Mouse (Mus musculus): Measurements from ENCODE around the gene Mecom. TPM values are rescaled to one million over a fixed set of nuclear protein-coding genes. Genes with fewer than 3 reads are reported as not detected.

Gene Mecom
- total and polyA plus RNA-seq, 3 experiments = not detected

- no peak overlapping the region for H3K4me2 ChIP-seq (ENCODE audit: insufficient read depth, low read depth, poor library complexity, severe bottlenecking)
- TF ChIP-seq POLR2A (IDR thresholded peaks at IDR 0.05; ENCODE audit: low read depth, low read length) (no peak), POLR2AphosphoS2 (IDR thresholded peaks at IDR 0.05; ENCODE audit: low read depth, low read length) (no peak), HCFC1 (IDR thresholded peaks at IDR 0.05; ENCODE audit: low read depth, low read length) (no peak), BHLHE40 (IDR thresholded peaks at IDR 0.05; ENCODE audit: low read depth, low read length) (no peak), IRF4 (IDR thresholded peaks at IDR 0.05; ENCODE audit: low read depth, low read length) (no peak), TBP (conservative IDR thresholded peaks at IDR 0.05; ENCODE audit: low read depth, low read length) (no peak), RAD21 (IDR thresholded peaks at IDR 0.05; ENCODE audit: low read depth, low read length) (no peak), JUND (conservative IDR thresholded peaks at IDR 0.05; ENCODE audit: low read depth, low read length) (no peak), TCF12 (IDR thresholded peaks at IDR 0.05; ENCODE audit: low read depth, low read length) (no peak), PAX5 (IDR thresholded peaks at IDR 0.05; ENCODE audit: low read length) (no peak), RCOR1 (conservative IDR thresholded peaks at IDR 0.05; ENCODE audit: low read depth, low read length) (no peak), USF1 (IDR thresholded peaks at IDR 0.05; ENCODE audit: low read depth, low read length) (no peak), MEF2A (IDR thresholded peaks at IDR 0.05; ENCODE audit: borderline replicate concordance, low read depth, low read length) (no peak), MAZ (IDR thresholded peaks at IDR 0.05; ENCODE audit: low read depth, low read length) (no peak), NRF1 (IDR thresholded peaks at IDR 0.05; ENCODE audit: low read depth, low read length) (no peak)
- H3K79me2 ChIP-seq (replicated peaks; ENCODE audit: control insufficient read depth, extremely low read depth, insufficient read depth, poor library complexity, severe bottlenecking) = no peaks in the 10 kb centered on the region
- H3K4me1 ChIP-seq (ENCODE audit: control insufficient read depth in 1 of 2, insufficient read depth in 2 of 2) = peaks cover 0 to 11% of the 10 kb centered on the region in 2 experiments; a peak in 2 of 4 replicates
- in situ Hi-C loops (cut with MboI; ENCODE audit: low pct_ligation_motif_present, low pct_unique_long_range_greater_than_20kb, low sequenced_read_pairs) = no loop called here
- no peaks in the 10 kb centered on the region for H3K9me3 ChIP-seq (replicated peaks; ENCODE audit: low read length)
- dilution Hi-C loops (cut with MboI; ENCODE audit: extremely low pct_ligation_motif_present, extremely low pct_unique_long_range_greater_than_20kb, low sequenced_read_pairs) = no loop called here
- no peak overlapping the region for H3K4me3 ChIP-seq (replicated peaks in 1 of 3; ENCODE audit: low read depth in 2 of 3, low read length in 2 of 3, poor library complexity in 1 of 3)
- no peaks in the 10 kb centered on the region for H3K36me3 ChIP-seq (replicated peaks in 1 of 2; ENCODE audit: control insufficient read depth in 1 of 2, insufficient read depth in 1 of 2, low read length in 1 of 2)
- no peak overlapping the region for H3K27ac ChIP-seq (ENCODE audit: insufficient read depth, low read depth)
- no peaks in the 10 kb centered on the region for H3K27me3 ChIP-seq (replicated peaks)
- no peak overlapping the region for H3K9ac ChIP-seq (ENCODE audit: insufficient read depth, low read depth)
- DNase-seq (ENCODE audit: extremely low read depth) = peak; percentile 3
Observed at GRCm38 (mm10) chr3:30113249-30113770, 434.5 kb downstream of the Mecom start.

GRCm38 (mm10) chr3:30107945-30108670 is 439.7 kb downstream of the Mecom start:
- H3K27ac ChIP-seq (ENCODE audit: insufficient read depth, low read depth) = no peak overlapping the region
- no peaks in the 10 kb centered on the region for H3K27me3 ChIP-seq (replicated peaks)
- H3K4me1 ChIP-seq (ENCODE audit: control insufficient read depth in 1 of 2, insufficient read depth in 2 of 2) = peaks cover 0 to 3% of the 10 kb centered on the region in 2 experiments; a peak in 2 of 4 replicates
- H3K9ac ChIP-seq (ENCODE audit: insufficient read depth, low read depth) = no peak overlapping the region
- no peak overlapping the region for H3K4me2 ChIP-seq (ENCODE audit: insufficient read depth, low read depth, poor library complexity, severe bottlenecking)
- no peak for DNase-seq (ENCODE audit: extremely low read depth)
- H3K4me3 ChIP-seq (replicated peaks in 1 of 3; ENCODE audit: low read depth in 2 of 3, low read length in 2 of 3, poor library complexity in 1 of 3) = no peak overlapping the region
- no peaks in the 10 kb centered on the region for H3K36me3 ChIP-seq (replicated peaks in 1 of 2; ENCODE audit: control insufficient read depth in 1 of 2, insufficient read depth in 1 of 2, low read length in 1 of 2)
- no peaks in the 10 kb centered on the region for H3K79me2 ChIP-seq (replicated peaks; ENCODE audit: control insufficient read depth, extremely low read depth, insufficient read depth, poor library complexity, severe bottlenecking)
- dilution Hi-C loops (cut with MboI; ENCODE audit: extremely low pct_ligation_motif_present, extremely low pct_unique_long_range_greater_than_20kb, low sequenced_read_pairs) = no loop called here
- no peaks in the 10 kb centered on the region for H3K9me3 ChIP-seq (replicated peaks; ENCODE audit: low read length)
- TF ChIP-seq IRF4 (IDR thresholded peaks at IDR 0.05; ENCODE audit: low read depth, low read length) = no peak
- in situ Hi-C loops (cut with MboI; ENCODE audit: low pct_ligation_motif_present, low pct_unique_long_range_greater_than_20kb, low sequenced_read_pairs) = no loop called here

All from CH12.LX (cell line).